Mouse (Mus musculus): ENCODE measurements around the gene Susd1. TPM values are rescaled to one million over a fixed set of nuclear protein-coding genes. Genes with fewer than 3 reads are reported as not detected.
"Not testable (repeated sequence)": the region's sequence is repeated elsewhere in the genome, so short reads cannot be mapped to it uniquely, and the experiment has no call there.

The Susd1 gene
- total and polyA plus RNA-seq, 3 experiments, result 49.0 to 180 (median 67.6) TPM

DNA sequence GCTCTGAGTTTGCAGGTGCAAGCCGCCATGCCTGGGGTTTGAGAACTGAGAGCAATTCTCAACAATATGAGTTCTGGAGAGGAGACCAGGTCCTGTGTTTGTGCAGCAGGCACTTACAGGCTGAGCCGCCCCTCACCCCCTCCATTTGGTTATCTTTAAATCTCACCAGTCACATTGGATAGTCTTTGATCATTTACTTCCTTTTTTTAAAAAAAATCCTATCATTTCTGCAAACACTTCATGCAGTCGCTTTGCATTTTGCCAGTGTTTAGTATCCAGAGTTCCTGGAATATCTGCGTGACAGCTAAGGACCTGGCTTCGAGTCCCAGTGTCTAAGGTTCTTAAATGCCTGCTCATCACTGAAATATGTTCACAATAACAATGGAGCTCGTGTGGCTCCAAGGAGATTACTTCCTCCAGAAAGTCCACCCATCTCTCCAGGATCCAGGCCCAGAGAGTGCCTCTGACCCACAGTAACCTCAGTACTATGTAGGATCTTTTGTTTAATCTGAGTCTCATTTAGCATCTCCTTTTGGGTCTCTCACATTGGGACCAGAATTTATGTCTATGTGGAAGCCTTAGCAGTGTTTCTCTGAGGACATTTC, 147.4 kb downstream of the Susd1 start (continued):
- 0 out of 2 replicates have a peak, but pooled peaks have one; percentile 32 for TF ChIP-seq MAZ (IDR thresholded peaks at IDR 0.05; ENCODE audit: low read depth, low read length)
- TF ChIP-seq ETS1 (IDR thresholded peaks at IDR 0.05; ENCODE audit: low read depth, low read length), result peak; percentile 73
- TF ChIP-seq NRF1 (IDR thresholded peaks at IDR 0.05; ENCODE audit: insufficient read depth, low read depth, low read length, poor library complexity, severe bottlenecking), result no peak
- no peak for TF ChIP-seq MYC (IDR thresholded peaks at IDR 0.05; ENCODE audit: low read depth, low read length)
- TF ChIP-seq CHD2 (IDR thresholded peaks at IDR 0.05; ENCODE audit: low read length), result peak; percentile 29; the same call in 1 of the 2 replicates
- no peak for TF ChIP-seq ZMIZ1 (IDR thresholded peaks at IDR 0.05; ENCODE audit: low read depth, low read length)
- no peak for TF ChIP-seq POLR2A (IDR thresholded peaks at IDR 0.05; ENCODE audit: control insufficient read depth in 1 of 2, insufficient read depth in 1 of 2, low read depth in 1 of 2, low read length in 2 of 2, poor library complexity in 1 of 2)
- TF ChIP-seq CTCF (IDR thresholded peaks at IDR 0.05 in 2 of 3, conservative IDR thresholded peaks at IDR 0.05 in 1 of 3; ENCODE audit: control insufficient read depth in 1 of 3, insufficient read depth in 1 of 3, low read depth in 2 of 3, low read length in 3 of 3, poor library complexity in 1 of 3, severe bottlenecking in 1 of 3), result no peak
- peak; percentile 33; the same call in 1 of the 2 replicates for TF ChIP-seq BHLHE40 (IDR thresholded peaks at IDR 0.05; ENCODE audit: borderline replicate concordance, low read depth, low read length)
- peak; percentile 74 for TF ChIP-seq GATA1 (IDR thresholded peaks at IDR 0.05; ENCODE audit: low read depth, low read length)

DNA sequence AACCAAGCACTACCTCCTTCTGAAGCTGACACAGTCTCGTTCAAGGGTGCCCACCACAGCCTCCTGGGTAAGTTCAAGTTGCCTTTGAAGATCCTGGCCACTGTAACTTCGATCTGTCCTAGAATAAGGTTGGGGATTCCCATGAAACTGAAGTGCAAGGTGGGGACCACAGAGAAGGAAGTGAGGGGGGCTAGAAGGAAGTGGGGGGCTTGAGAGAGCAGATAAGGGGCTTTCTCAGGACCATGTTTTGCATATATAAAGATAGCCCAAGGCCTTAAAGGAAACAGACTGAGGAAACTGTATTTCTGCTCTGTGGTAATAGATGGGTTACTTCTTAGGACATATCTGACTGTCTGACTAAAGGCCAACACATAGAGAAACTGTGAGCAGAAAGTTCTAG, 151.3 kb downstream of the Susd1 start:
- H3K79me2 ChIP-seq (ENCODE audit: control insufficient read depth, insufficient read depth, low read length, poor library complexity), result no peaks in the 10 kb centered on the region
- no peak overlapping the region for H3K27ac ChIP-seq (ENCODE audit: control insufficient read depth, low read depth, low read length)
- H3K4me1 ChIP-seq (ENCODE audit: control insufficient read depth in 1 of 2, insufficient read depth in 2 of 2, low read length in 2 of 2), result peaks cover 5 to 28% of the 10 kb centered on the region in 2 experiments; a peak in 3 of 4 replicates
- no peak overlapping the region for H3K9ac ChIP-seq (ENCODE audit: control insufficient read depth, low read depth, low read length, poor library complexity, severe bottlenecking)
- H3K4me3 ChIP-seq (ENCODE audit: control insufficient read depth in 1 of 2, insufficient read depth in 1 of 2, low read depth in 2 of 2, low read length in 2 of 2), result no peak overlapping the region
- no peaks in the 10 kb centered on the region for H3K9me3 ChIP-seq (replicated peaks; ENCODE audit: insufficient read depth, low read length)
- TF ChIP-seq MAFK (IDR thresholded peaks at IDR 0.05; ENCODE audit: borderline replicate concordance, low read depth, low read length), result no peak
- TF ChIP-seq USF2 (IDR thresholded peaks at IDR 0.05; ENCODE audit: borderline replicate concordance in 1 of 2, insufficient read depth in 1 of 2, low read depth in 1 of 2, low read length in 2 of 2), result no peak
- TF ChIP-seq EP300 (IDR thresholded peaks at IDR 0.05; ENCODE audit: low read depth in 1 of 2, low read length in 2 of 2), result no peak
- TF ChIP-seq POLR2AphosphoS5 (IDR thresholded peaks at IDR 0.05; ENCODE audit: borderline replicate concordance, low read depth, low read length), result no peak
- TF ChIP-seq CHD1 (IDR thresholded peaks at IDR 0.05; ENCODE audit: low read depth, low read length), result no peak
- no peak for TF ChIP-seq ZMIZ1 (IDR thresholded peaks at IDR 0.05; ENCODE audit: low read depth, low read length)
- no peak for TF ChIP-seq TAL1 (IDR thresholded peaks at IDR 0.05; ENCODE audit: low read length)
- no peak for TF ChIP-seq POLR2A (IDR thresholded peaks at IDR 0.05; ENCODE audit: control insufficient read depth in 1 of 2, insufficient read depth in 1 of 2, low read depth in 1 of 2, low read length in 2 of 2, poor library complexity in 1 of 2)
- no peak for TF ChIP-seq BHLHE40 (IDR thresholded peaks at IDR 0.05; ENCODE audit: borderline replicate concordance, low read depth, low read length)
- TF ChIP-seq SMC3 (IDR thresholded peaks at IDR 0.05; ENCODE audit: low read depth, low read length), result no peak
- no peak for TF ChIP-seq GABPA (IDR thresholded peaks at IDR 0.05; ENCODE audit: low read depth, low read length)
- no peak for TF ChIP-seq JUND (IDR thresholded peaks at IDR 0.05; ENCODE audit: low read depth, low read length)
- no peak for TF ChIP-seq ZKSCAN1 (IDR thresholded peaks at IDR 0.05; ENCODE audit: low read depth, low read length)
- TF ChIP-seq ETS1 (IDR thresholded peaks at IDR 0.05; ENCODE audit: low read depth, low read length), result no peak
- no peak for DNase-seq (ENCODE audit: low read depth, low spot score)
- H3K36me3 ChIP-seq (ENCODE audit: control insufficient read depth in 1 of 2, insufficient read depth in 2 of 2, low read length in 2 of 2), result peaks cover 0 to 22% of the 10 kb centered on the region in 2 experiments; a peak in 2 of 4 replicates
- no peaks in the 10 kb centered on the region for H3K27me3 ChIP-seq (ENCODE audit: control insufficient read depth in 1 of 2, insufficient read depth in 2 of 2, low read length in 2 of 2)

DNA sequence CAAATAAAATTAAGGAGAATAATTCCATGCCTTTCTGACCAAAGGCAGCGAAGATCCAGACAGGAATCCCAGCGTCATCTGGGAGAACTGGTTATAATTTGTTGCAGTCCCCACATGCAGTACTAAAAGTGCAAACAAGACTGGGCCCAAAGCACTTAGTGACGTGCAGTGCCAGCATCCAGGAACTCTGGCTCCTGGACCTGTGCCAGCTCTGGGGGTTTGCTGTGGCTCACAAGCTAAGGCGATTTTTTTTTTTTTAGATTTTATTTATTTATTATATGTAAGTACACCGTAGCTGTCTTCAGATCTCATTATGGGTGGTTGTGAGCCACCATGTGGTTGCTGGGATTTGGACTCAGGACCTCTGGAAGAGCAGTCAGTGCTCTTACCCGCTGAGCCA, 152.1 kb downstream of the Susd1 start:
- not testable (repeated sequence) for H3K9me3 ChIP-seq (replicated peaks; ENCODE audit: insufficient read depth, low read length); H3K9ac ChIP-seq (ENCODE audit: control insufficient read depth, low read depth, low read length, poor library complexity, severe bottlenecking); DNase-seq (ENCODE audit: low read depth, low spot score); H3K27ac ChIP-seq (ENCODE audit: control insufficient read depth, low read depth, low read length); H3K27me3 ChIP-seq (ENCODE audit: control insufficient read depth in 1 of 2, insufficient read depth in 2 of 2, low read length in 2 of 2); H3K4me3 ChIP-seq (ENCODE audit: control insufficient read depth in 1 of 2, insufficient read depth in 1 of 2, low read depth in 2 of 2, low read length in 2 of 2); H3K79me2 ChIP-seq (ENCODE audit: control insufficient read depth, insufficient read depth, low read length, poor library complexity)
- peaks cover 0 to 18% of the 10 kb centered on the region in 2 experiments; a peak in 2 of 4 replicates for H3K36me3 ChIP-seq (ENCODE audit: control insufficient read depth in 1 of 2, insufficient read depth in 2 of 2, low read length in 2 of 2)
- peaks cover 2 to 28% of the 10 kb centered on the region in 2 experiments; a peak in 3 of 4 replicates for H3K4me1 ChIP-seq (ENCODE audit: control insufficient read depth in 1 of 2, insufficient read depth in 2 of 2, low read length in 2 of 2)

Measured in MEL (cell line).